Mouse (Mus musculus): Measurements from ENCODE around the gene 9230104L09Rik.

Gene 9230104L09Rik

DNA sequence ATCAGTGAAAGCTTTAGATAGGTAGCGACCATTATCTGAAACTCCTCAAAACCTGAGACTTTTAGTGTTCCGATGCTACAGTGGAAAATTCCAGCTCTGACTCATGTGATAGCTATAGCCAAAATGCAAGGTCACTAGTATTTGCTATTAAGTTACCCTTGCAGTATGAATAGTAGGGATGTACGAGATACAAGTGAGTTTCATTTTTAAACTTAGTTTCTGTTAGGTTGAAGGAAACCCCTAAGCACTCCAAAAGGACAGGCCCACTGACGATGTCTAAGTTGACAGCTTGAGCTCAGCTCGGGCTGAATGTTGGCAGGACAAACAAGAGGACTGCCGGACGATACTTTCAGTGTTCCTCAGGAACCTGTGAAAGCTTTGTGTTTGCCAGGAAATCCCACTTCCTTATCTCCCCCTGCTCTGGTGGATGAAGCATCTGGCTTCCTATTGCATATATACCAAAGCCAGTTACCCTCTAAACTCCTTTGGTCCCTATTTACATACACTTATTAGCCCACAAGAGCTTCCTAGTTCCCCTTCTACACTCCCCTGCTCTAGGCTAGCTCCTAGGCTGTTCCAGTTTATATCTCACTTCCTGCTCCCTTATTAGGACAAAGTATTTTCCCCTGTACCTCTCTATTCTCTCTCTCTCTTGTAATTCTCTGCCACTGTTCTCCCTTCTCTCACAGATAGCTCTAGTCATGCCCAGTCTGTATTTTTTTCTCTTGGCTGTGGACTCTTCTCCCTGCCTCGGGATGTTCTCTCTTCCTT lies 8.0 kb downstream of the 9230104L09Rik start:
- CTCF ChIA-PET: no interaction called here

DNA sequence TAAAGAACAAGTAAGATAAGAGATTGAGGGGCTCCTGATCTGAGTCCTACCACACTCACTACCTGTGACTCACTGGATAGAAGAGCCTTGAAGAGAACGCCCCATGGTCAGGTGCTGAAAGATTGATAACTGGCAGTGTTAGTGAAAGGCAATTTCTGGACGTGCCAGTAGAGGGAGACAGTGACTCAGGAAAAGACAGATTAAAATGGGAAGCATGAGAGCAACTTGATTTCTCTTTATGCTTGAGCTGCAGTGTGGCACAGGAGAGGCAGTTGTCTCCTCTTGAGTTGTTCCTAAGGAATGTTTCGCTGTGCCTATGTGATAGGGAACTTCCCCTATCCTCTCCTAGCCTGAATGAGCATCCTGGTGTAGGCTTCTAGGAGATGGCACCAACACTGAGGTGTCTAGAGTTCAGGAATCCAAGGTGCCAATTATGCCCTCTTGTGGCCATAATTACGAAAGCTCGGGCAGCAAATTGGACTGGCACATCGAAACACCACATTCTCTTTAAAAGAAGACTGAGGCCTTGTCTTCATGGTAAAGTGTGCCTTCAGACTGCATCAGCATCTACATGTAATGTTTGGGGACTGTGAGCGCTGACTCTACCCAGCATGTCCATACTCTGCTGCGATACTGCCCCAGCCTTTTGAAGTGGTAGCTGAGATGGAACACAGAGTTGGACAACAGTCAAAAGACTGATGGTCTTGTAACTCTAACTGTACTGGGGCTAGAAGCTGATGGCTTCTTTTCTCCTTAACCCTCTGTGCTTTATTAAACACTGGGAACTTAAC lies 13.5 kb downstream of the 9230104L09Rik start:
- CTCF ChIA-PET: interaction anchor here (0.7 to 3.4 kb wide), 2 partner anchors 51 to 98 kb away, joined by 5 to 24 read pairs; no protein-coding TSS in a partner anchor

DNA sequence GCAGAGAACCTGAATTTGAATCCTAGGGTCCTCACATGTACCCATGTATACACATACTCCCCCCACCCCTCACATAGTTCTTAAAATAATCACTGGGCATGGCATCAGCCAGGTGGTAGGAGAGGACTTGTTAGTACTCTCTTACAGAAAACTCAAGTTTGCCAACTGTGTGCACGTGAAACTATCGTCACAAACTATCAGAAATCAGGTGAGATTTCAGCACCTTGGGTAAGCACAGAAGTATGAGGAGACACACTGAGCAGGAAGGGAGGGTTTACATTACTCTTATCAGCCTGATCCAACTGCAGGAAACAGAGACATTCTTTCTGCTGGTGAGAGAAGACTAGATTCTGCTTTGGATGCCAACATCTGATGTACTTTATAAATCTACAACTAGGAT lies 25.6 kb downstream of the 9230104L09Rik start:
- CTCF ChIA-PET: no interaction called here

DNA sequence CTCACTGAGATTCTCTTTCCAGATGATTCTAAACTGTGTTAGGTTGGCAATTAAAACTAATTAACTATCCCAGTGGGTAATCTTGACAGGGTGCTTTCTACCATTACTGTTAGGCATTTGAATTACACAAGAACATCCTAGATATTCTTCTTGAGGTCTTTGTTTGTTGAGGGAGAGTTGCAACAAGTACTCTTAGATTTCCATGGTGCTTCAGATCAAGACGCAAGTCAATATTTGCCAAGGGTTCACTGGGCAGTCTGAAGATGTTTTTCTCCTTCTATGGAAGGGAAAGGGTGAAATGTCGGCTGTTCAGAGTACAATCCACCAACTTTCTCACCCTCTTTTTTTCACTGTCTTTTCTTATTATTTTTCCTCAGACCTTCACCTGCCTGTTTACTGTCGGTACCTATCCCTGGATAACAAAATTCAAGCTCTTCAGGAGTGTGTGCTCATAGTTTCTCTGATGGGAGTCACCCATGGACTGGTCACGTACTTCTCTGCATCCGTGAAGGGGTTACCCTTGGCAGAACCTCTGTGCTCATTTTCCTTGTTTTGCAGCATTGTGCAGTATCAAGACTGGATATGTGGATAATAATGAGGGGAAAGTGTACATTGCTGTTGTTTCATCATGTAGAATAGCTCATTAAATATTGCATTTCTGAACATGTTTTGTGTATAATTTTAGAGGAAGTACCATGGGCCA lies 26.6 kb downstream of the 9230104L09Rik start:
- CTCF ChIA-PET: no interaction called here

DNA sequence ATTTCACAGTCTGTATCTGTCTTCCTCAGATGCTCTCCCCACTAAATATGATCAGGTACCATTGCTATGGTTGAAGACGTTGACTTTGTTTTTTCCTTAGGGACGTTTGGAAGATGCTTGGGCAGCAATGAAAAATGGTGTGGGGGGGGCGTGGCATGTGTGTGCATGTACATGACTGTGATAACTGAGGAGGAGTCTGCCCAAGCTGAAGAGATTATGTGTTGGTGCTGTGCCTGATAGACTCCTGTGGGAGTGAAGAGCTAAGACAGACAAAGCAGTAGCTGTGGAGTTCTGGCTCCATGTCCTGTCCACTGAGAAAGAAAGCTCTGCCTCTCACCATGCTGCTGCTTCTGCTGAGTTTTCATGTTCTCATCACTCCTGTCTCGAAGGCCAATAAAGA lies 29.9 kb downstream of the 9230104L09Rik start, which contains the start of gene Cst9:
TSS of gene Cst9 (plus strand) at position 236 of the 400 bp plus-strand sequence.
- CTCF ChIA-PET: no interaction called here

DNA sequence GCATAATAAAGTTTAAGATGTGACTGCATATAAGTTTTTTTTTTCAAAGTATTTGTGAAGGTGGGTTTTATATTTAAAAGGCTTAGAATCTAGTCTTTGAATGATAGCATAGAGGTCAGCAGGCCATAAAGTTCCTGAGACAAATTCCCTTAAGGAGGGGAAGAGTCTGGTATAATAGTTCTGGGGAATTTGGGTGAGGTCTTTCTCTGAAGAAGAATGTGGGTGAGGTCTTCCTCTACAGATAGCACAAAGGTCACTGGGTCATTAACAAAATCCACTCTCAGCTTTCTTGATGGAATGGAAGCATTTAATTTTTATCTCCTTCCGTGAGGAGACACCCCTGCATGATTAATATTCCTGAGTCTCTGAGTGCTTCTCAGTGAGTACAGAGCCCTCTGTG lies 38.9 kb downstream of the 9230104L09Rik start:
- CTCF ChIA-PET: no interaction called here

DNA sequence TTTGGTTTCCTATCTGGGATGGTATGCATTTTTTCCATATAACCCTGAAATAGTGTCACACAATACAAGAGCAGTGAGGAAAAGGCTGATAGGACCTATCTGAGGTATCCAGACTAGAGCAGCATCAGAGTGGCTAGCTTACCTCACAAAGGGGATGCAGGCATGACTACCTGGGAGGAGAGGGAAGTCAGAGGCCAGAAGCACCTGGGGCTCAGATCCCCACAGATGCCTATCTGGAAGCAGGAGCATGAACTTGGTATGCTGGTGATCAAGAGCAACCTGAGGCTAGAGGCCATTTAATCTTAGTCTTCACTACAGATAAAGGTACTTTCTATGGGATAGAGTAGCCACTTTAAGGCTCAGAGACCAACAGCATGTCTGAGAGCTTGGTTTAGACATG lies 44.9 kb downstream of the 9230104L09Rik start, which contains the start of gene Cst13:
TSS of gene Cst13 (plus strand) at position 173 of the 400 bp plus-strand sequence.
- CTCF ChIA-PET: no interaction called here

DNA sequence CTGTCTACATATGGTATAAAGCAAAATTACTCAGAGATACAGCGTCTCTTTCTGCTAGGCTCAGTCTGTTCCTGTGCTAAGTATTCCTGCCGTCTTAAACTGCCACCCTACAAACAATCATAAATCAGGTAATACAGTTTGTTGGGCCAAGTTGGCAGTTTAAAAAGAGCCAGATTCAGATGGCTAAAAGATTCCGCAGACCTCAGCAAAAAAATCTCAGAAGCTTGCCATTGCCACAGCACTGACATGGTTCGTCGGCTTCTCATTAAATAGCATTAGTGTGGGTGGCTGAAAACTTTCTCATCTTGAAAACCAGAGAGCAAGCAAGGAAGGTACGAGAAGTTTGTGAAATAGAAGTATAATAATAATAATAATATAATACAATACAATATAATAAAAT lies 58.1 kb downstream of the 9230104L09Rik start:
- CTCF ChIA-PET: no interaction called here

DNA sequence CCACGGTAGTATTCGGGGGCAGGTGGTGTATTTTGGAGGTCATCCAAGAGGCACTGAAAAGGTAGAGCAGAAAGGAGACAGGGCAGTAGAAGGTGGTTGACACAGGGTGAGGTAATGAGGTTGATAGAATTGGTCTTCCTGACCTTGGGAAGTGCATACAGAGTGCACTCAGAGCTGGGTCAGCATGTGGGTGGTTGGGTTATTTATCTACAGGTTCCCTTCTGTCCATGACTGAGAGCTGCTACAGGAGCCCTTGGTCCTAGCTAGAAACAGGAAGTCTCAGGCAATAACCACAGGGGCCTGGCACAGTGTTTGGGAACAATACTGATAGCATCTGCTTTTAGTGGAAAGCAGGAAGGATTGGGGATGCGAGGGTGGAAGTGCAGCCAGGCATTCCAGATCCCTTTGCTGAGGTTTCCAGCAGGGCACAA lies 63.3 kb downstream of the 9230104L09Rik start:
- CTCF ChIA-PET: no interaction called here

DNA sequence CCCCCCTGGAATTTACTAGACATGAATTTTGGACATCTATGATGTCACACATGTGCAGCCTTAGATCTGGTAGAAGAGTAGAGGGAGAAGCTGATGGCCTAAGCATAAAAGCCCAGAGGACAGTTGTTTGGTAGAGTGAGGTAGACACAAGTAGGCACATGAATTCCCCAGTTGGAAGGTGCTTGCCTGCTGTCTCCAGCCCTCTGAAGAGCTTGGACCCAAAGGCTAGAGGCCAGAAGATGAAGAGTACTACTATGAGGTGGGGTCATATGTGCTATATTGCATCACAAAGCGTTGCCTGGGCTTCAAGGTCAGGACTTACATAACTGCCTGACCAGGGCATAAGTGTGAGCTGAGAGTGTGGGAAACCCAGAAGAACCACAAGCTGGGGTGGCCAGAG lies 66.4 kb downstream of the 9230104L09Rik start, which contains the start of gene Cst8:
TSS of gene Cst8 (plus strand) at position 301 of the 400 bp plus-strand sequence.
- CTCF ChIA-PET: no interaction called here
